Mouse (Mus musculus) heart, adult 10 weeks (tissue): Measurements from ENCODE around the gene Mmrn2. TPM values are rescaled to one million over a fixed set of nuclear protein-coding genes. Genes with fewer than 3 reads are reported as not detected.

Experiments used
- polyA plus RNA-seq: library from polyadenylated mRNA; stranded (reverse); fragments of 350-450 nt; fragmentation: Illumina TruSeq; extraction: RNeasy Lipid Tissue Mini Kit (QIAGEN cat#74804); gene quantifications from one replicate; pipeline ENCODE4 v1.2.3, GENCODE M21; 2014; ENCODE audit warnings: low read depth, low replicate concordance

Gene Mmrn2
- polyA plus RNA-seq = 23.2 TPM

GRCm38 (mm10) chr14:34375415-34375904 is at the start of gene Mmrn2:
Gene Mmrn2, plus strand, starts transcription at chr14:34375465.

GRCm38 (mm10) chr14:34355301-34355700 is 20.0 kb upstream of the Mmrn2 start, which contains the start of gene Fam25c:
Gene Fam25c, minus strand, starts transcription at chr14:34355433.

GRCm38 (mm10) chr14:34374577-34374976 is 688 bp upstream of the Mmrn2 start, which contains the start of gene Sncg:
Gene Sncg, minus strand, starts transcription at chr14:34374789.

Other genes with a start within 250 kb of the Mmrn2 start
- 0.39 TPM for gene Npy4r, start 223.0 kb upstream of the Mmrn2 start, polyA plus RNA-seq
- gene Gprin2, start 173.8 kb upstream of the Mmrn2 start, polyA plus RNA-seq = 0.05 TPM
- gene Syt15, start 155.9 kb upstream of the Mmrn2 start, polyA plus RNA-seq = 0.63 TPM
- 7.2 TPM for gene Shld2, start 65.0 kb upstream of the Mmrn2 start, polyA plus RNA-seq
- 110 TPM for gene Glud1, start 64.7 kb upstream of the Mmrn2 start, polyA plus RNA-seq
- gene Fam25c, start 20.0 kb upstream of the Mmrn2 start, polyA plus RNA-seq = not detected
- 21.1 TPM for gene Sncg, start 676 bp upstream of the Mmrn2 start, polyA plus RNA-seq
- gene Bmpr1a, start 127.9 kb downstream of the Mmrn2 start, polyA plus RNA-seq = 52.6 TPM
- gene 9230112D13Rik, start 147.3 kb downstream of the Mmrn2 start, polyA plus RNA-seq = not detected
- 946 TPM for gene Ldb3, start 213.2 kb downstream of the Mmrn2 start, polyA plus RNA-seq
- 5.7 TPM for gene Opn4, start 224.7 kb downstream of the Mmrn2 start, polyA plus RNA-seq